Mouse (Mus musculus) 3134 (cell line): Measurements from ENCODE around the gene Lsg1.

Source experiments
- DNase-seq: peaks from one replicate; pipeline ENCODE4 v3.0.0-alpha.2; 2011; ENCODE audit warnings: low spot score; ENCODE audit not compliant: insufficient read length; ENCODE audit errors: extremely low read depth

Gene Lsg1

GRCm38 (mm10) chr16:30587494-30588327, at the start of gene Lsg1:
Gene Lsg1, minus strand, starts transcription at chr16:30587592.
- DNase-seq: peak; percentile 86

GRCm38 (mm10) chr16:30633906-30634746, 46.7 kb upstream of the Lsg1 start:
- DNase-seq: no peak

GRCm38 (mm10) chr16:30629509-30629908, 42.1 kb upstream of the Lsg1 start:
- no peak for DNase-seq

- no peak for DNase-seq
These were observed 41.0 kb upstream of the Lsg1 start for GRCm38 (mm10) chr16:30628401-30628800.

- no peak for DNase-seq
These were observed 40.4 kb upstream of the Lsg1 start for GRCm38 (mm10) chr16:30627586-30628337.

GRCm38 (mm10) chr16:30624640-30625039, 37.2 kb upstream of the Lsg1 start:
- no peak for DNase-seq

GRCm38 (mm10) chr16:30623645-30624044, 36.3 kb upstream of the Lsg1 start:
- no peak for DNase-seq

- DNase-seq: no peak
These were observed 28.9 kb upstream of the Lsg1 start for GRCm38 (mm10) chr16:30616281-30616680.

GRCm38 (mm10) chr16:30614705-30615317, 27.4 kb upstream of the Lsg1 start:
- no peak for DNase-seq

GRCm38 (mm10) chr16:30614122-30614521, 26.7 kb upstream of the Lsg1 start:
- no peak for DNase-seq

- DNase-seq: no peak
These were observed 25.7 kb upstream of the Lsg1 start for GRCm38 (mm10) chr16:30613122-30613521.

- DNase-seq: no peak
These were observed 23.9 kb upstream of the Lsg1 start for GRCm38 (mm10) chr16:30611331-30611730.

- DNase-seq: no peak
These were observed 20.5 kb upstream of the Lsg1 start for GRCm38 (mm10) chr16:30607868-30608267.

GRCm38 (mm10) chr16:30605528-30605927, 18.1 kb upstream of the Lsg1 start:
- no peak for DNase-seq

GRCm38 (mm10) chr16:30604807-30605137, 17.4 kb upstream of the Lsg1 start:
- no peak for DNase-seq

GRCm38 (mm10) chr16:30604061-30604806, 16.8 kb upstream of the Lsg1 start:
- no peak for DNase-seq

- DNase-seq: no peak
These were observed 16.1 kb upstream of the Lsg1 start for GRCm38 (mm10) chr16:30603531-30603842.

- no peak for DNase-seq
These were observed 15.5 kb upstream of the Lsg1 start for GRCm38 (mm10) chr16:30602684-30603530.

GRCm38 (mm10) chr16:30601946-30602345, 14.6 kb upstream of the Lsg1 start:
- DNase-seq: no peak
